Mouse (Mus musculus): Measurements from ENCODE around the gene Gtsf1.

- TF ChIP-seq EP300 (IDR thresholded peaks at IDR 0.05) (no peak), CTCF (IDR thresholded peaks at IDR 0.05) (no peak)
Observed at GRCm38 (mm10) chr15:103382075-103382474, 48.2 kb downstream of the Gtsf1 start.

Measured in lung, postnatal 0 days (tissue).